Mouse (Mus musculus): ENCODE results near the gene Fam178b.

- TF ChIP-seq CTCF (IDR thresholded peaks at IDR 0.05; ENCODE audit: low read depth), result no peak
- TF ChIP-seq EP300 (optimal IDR thresholded peaks at IDR 0.05), result no peak
Observed at GRCm38 (mm10) chr1:36548771-36549170, 134.2 kb downstream of the Fam178b start.
